Mouse (Mus musculus) ES-E14 (cell line): ENCODE measurements around the gene Ffar3. TPM values are rescaled to one million over a fixed set of nuclear protein-coding genes. Genes with fewer than 3 reads are reported as not detected.
A peak's percentile ranks its signal among the peaks of the same experiment; 100 is the strongest.
"Not testable (repeated sequence)": the region's sequence is repeated elsewhere in the genome, so short reads cannot be mapped to it uniquely, and the experiment has no call there.

Source experiments
- DNase-seq: peaks from one replicate; pipeline ENCODE4 v3.0.0-alpha.2; 2013; ENCODE audit warnings: low read depth, low spot score
- H3K27ac ChIP-seq: 2 replicates; pipeline ENCODE4 v1.5.1; 2012; ENCODE audit warnings: low read depth, mild to moderate bottlenecking, low read length, moderate library complexity, mixed read lengths; ENCODE audit not compliant: poor library complexity, insufficient read depth, severe bottlenecking
- H3K36me3 ChIP-seq: 2 replicates; pipeline ENCODE4 v1.6.1; 2012; ENCODE audit warnings: mild to moderate bottlenecking, low read length, moderate library complexity, mixed read lengths; ENCODE audit not compliant: control insufficient read depth, poor library complexity, insufficient read depth, severe bottlenecking
- H3K4me1 ChIP-seq, 2 experiments: fragments of 150-350 bp in 1 of 2; sonication (generic) in 1 of 2; 2 replicates each; pipeline ENCODE4 v1.6.1; 2012; ENCODE audit warnings: low read length in 2 of 2, mild to moderate bottlenecking in 1 of 2, mixed read lengths in 1 of 2; ENCODE audit not compliant: control insufficient read depth in 2 of 2, insufficient read depth in 2 of 2, poor library complexity in 1 of 2
- H3K4me3 ChIP-seq, 2 experiments: fragments of 150-350 bp in 1 of 2; sonication (generic) in 1 of 2; 2 replicates each; pipeline ENCODE4 v1.5.1; 2012; ENCODE audit warnings: low read length in 2 of 2, low read depth in 1 of 2, mild to moderate bottlenecking in 1 of 2, mixed read lengths in 1 of 2; ENCODE audit not compliant: insufficient read depth in 1 of 2, poor library complexity in 1 of 2, severe bottlenecking in 1 of 2
- H3K9ac ChIP-seq: 2 replicates; pipeline ENCODE4 v1.6.1; 2012; ENCODE audit warnings: low read depth, mild to moderate bottlenecking, low read length, mixed read lengths; ENCODE audit not compliant: poor library complexity, insufficient read depth, severe bottlenecking
- H3K9me3 ChIP-seq: fragments of 150-350 bp; sonication (generic); 2 replicates; pipeline ENCODE4 v1.6.1; 2012; ENCODE audit warnings: low read depth, mild to moderate bottlenecking, low read length; ENCODE audit not compliant: control insufficient read depth, insufficient read depth
- CHD2 ChIP-seq: IDR thresholded peaks from 2 replicates; pipeline ENCODE4 v1.6.1; 2014; ENCODE audit warnings: mild to moderate bottlenecking, low read depth, low read length, inconsistent platforms
- HCFC1 ChIP-seq: IDR thresholded peaks from 2 replicates; pipeline ENCODE4 v1.6.1; 2012; ENCODE audit warnings: low read length, inconsistent platforms, borderline replicate concordance; ENCODE audit not compliant: insufficient read depth
- MAFK ChIP-seq: IDR thresholded peaks from 2 replicates; pipeline ENCODE4 v1.6.1; 2014; ENCODE audit warnings: mild to moderate bottlenecking, low read depth, low read length, inconsistent platforms; ENCODE audit not compliant: insufficient read depth
- ZC3H11A ChIP-seq: IDR thresholded peaks from 2 replicates; pipeline ENCODE4 v1.6.1; 2012; ENCODE audit warnings: low read depth, mild to moderate bottlenecking, inconsistent platforms, low read length, borderline replicate concordance
- ZNF384 ChIP-seq: IDR thresholded peaks from 2 replicates; pipeline ENCODE4 v1.6.1; 2012; ENCODE audit warnings: low read depth, low read length, inconsistent platforms
- in situ Hi-C, 2 experiments: fragments of 600-800 bp; cut with MboI; formaldehyde crosslinking; loops; one replicate each; pipeline ENCODE4 v1.15.1; 2025; ENCODE audit warnings: low sequenced_read_pairs in 2 of 2, inconsistent platforms in 1 of 2; ENCODE audit not compliant: unreplicated experiment in 2 of 2
- total RNA-seq: library from RNA; depleted of rRNA; stranded (reverse); fragments of 300-350 nt; gene quantifications from 2 replicates; pipeline ENCODE4 v1.2.3, GENCODE M21; 2012

Ffar3 gene
- total RNA-seq, 1 experiment: 1.0 TPM

- TF ChIP-seq CHD2 (no peak), ZNF384 (no peak), HCFC1 (no peak), MAFK (no peak), ZC3H11A (no peak)
- Histone ChIP-seq H3K4me1 (peaks cover 3 to 28% of the 10 kb centered on the region in 2 experiments; a peak in 3 of 4 replicates), H3K9me3 (no peaks in the 10 kb centered on the region), H3K36me3 (no peaks in the 10 kb centered on the region; the same call in 1 of the 2 replicates), H3K9ac (no peak overlapping the region), H3K4me3 (no peak overlapping the region), H3K27ac (peak overlapping the region; percentile 49; the same call in 1 of the 2 replicates)
- no peak for DNase-seq
- in situ Hi-C loops: no loop called here
These were observed 11.2 kb downstream of the Ffar3 start for GRCm38 (mm10) chr7:30844676-30845297.

- H3K4me3 ChIP-seq: no peak overlapping the region
- H3K4me1 ChIP-seq: peaks cover 3 to 22% of the 10 kb centered on the region in 2 experiments; a peak in 3 of 4 replicates
- no peaks in the 10 kb centered on the region for H3K9me3 ChIP-seq
- TF ChIP-seq CHD2 (no peak), ZC3H11A (no peak), MAFK (no peak), ZNF384 (no peak), HCFC1 (no peak)
- DNase-seq: no peak
- H3K36me3 ChIP-seq: no peaks in the 10 kb centered on the region; the same call in 1 of the 2 replicates
- H3K27ac ChIP-seq: no peak overlapping the region
- H3K9ac ChIP-seq: no peak overlapping the region
- in situ Hi-C loops: no loop called here
These were observed 13.9 kb downstream of the Ffar3 start for GRCm38 (mm10) chr7:30842092-30842491.

- Histone ChIP-seq H3K36me3 (no peaks in the 10 kb centered on the region; the same call in 1 of the 2 replicates), H3K4me1 (peaks cover 3 to 17% of the 10 kb centered on the region in 2 experiments; a peak in 3 of 4 replicates), H3K4me3 (no peak overlapping the region), H3K27ac (no peak overlapping the region), H3K9ac (no peak overlapping the region), H3K9me3 (no peaks in the 10 kb centered on the region)
- TF ChIP-seq ZC3H11A: no peak
- in situ Hi-C loops: no loop called here
- no peak for DNase-seq
These were observed 14.6 kb downstream of the Ffar3 start for GRCm38 (mm10) chr7:30841379-30841778.

GRCm38 (mm10) chr7:30840306-30840705 is 15.7 kb downstream of the Ffar3 start:
- Histone ChIP-seq H3K27ac (no peak overlapping the region), H3K4me3 (no peak overlapping the region), H3K9me3 (no peaks in the 10 kb centered on the region), H3K9ac (no peak overlapping the region), H3K4me1 (peaks cover 3 to 13% of the 10 kb centered on the region in 2 experiments; a peak in 3 of 4 replicates), H3K36me3 (no peaks in the 10 kb centered on the region)
- TF ChIP-seq MAFK: no peak
- no peak for TF ChIP-seq ZC3H11A
- TF ChIP-seq ZNF384: no peak
- TF ChIP-seq CHD2: no peak
- no peak for TF ChIP-seq HCFC1
- in situ Hi-C loops: no loop called here
- DNase-seq: no peak

GRCm38 (mm10) chr7:30837277-30837676 is 18.7 kb downstream of the Ffar3 start:
- in situ Hi-C loops: no loop called here

GRCm38 (mm10) chr7:30832684-30833083 is 23.3 kb downstream of the Ffar3 start:
- peak overlapping the region; percentile 63; the same call in 1 of the 2 replicates for H3K9ac ChIP-seq
- not testable (repeated sequence) for H3K9me3 ChIP-seq

More at GRCm38 (mm10) chr7:30837277-30837676, 18.7 kb downstream of the Ffar3 start:
- no peaks in the 10 kb centered on the region for H3K9me3 ChIP-seq
- no peak overlapping the region for H3K27ac ChIP-seq
- peaks cover 0 to 2% of the 10 kb centered on the region in 2 experiments; a peak in 1 of 4 replicates for H3K4me1 ChIP-seq
- no peaks in the 10 kb centered on the region for H3K36me3 ChIP-seq
- H3K9ac ChIP-seq: no peak overlapping the region
- DNase-seq: no peak
- no peak overlapping the region for H3K4me3 ChIP-seq
- TF ChIP-seq CHD2 (no peak), HCFC1 (no peak), MAFK (no peak), ZNF384 (no peak), ZC3H11A (no peak)

More at GRCm38 (mm10) chr7:30832684-30833083, 23.3 kb downstream of the Ffar3 start:
- H3K4me1 ChIP-seq, DNase-seq, H3K27ac ChIP-seq, in situ Hi-C loops, H3K36me3 ChIP-seq: not testable (repeated sequence)
- H3K4me3 ChIP-seq: peak overlapping the region in 1 of 2 experiments; percentile 55; a peak in 2 of 4 replicates
